Mouse (Mus musculus) ES-Bruce4 (cell line): Measurements from ENCODE around the gene Bnip1. TPM values are rescaled to one million over a fixed set of nuclear protein-coding genes. Genes with fewer than 3 reads are reported as not detected.

Experiments used
- H3K27ac ChIP-seq: 2 replicates; pipeline ENCODE4 v1.5.1; 2012; ENCODE audit warnings: low read length, inconsistent platforms; ENCODE audit not compliant: insufficient read depth
- H3K27me3 ChIP-seq: 2 replicates; pipeline ENCODE4 v1.6.1; 2012; ENCODE audit warnings: mild to moderate bottlenecking, low read length, inconsistent platforms; ENCODE audit not compliant: control insufficient read depth, poor library complexity, insufficient read depth, severe bottlenecking
- H3K36me3 ChIP-seq: 2 replicates; pipeline ENCODE4 v1.6.1; 2012; ENCODE audit warnings: inconsistent platforms, mild to moderate bottlenecking, low read length, moderate library complexity; ENCODE audit not compliant: control insufficient read depth, poor library complexity, insufficient read depth, severe bottlenecking
- H3K4me1 ChIP-seq: one replicate; pipeline ENCODE4 v1.8.1; 2011; ENCODE audit warnings: low read length; ENCODE audit not compliant: control insufficient read depth, insufficient read depth
- H3K4me3 ChIP-seq: 2 replicates; pipeline ENCODE4 v1.5.1; 2011; ENCODE audit warnings: low read depth, mild to moderate bottlenecking, low read length
- H3K9ac ChIP-seq: 2 replicates; pipeline ENCODE4 v1.6.1; 2012; ENCODE audit warnings: low read depth, mild to moderate bottlenecking, inconsistent platforms; ENCODE audit not compliant: poor library complexity, severe bottlenecking
- H3K9me3 ChIP-seq: replicated peaks from 2 replicates; pipeline ENCODE4 v1.6.1; 2012; ENCODE audit warnings: mild to moderate bottlenecking, low read length, inconsistent platforms; ENCODE audit not compliant: control insufficient read depth, poor library complexity, insufficient read depth, severe bottlenecking
- CTCF ChIP-seq: IDR thresholded peaks from one replicate; pipeline ENCODE4 v1.8.1; 2011; ENCODE audit warnings: low read depth, low read length
- EP300 ChIP-seq: IDR thresholded peaks from 2 replicates; pipeline ENCODE4 v1.6.1; 2011; ENCODE audit warnings: low read depth, low read length; ENCODE audit not compliant: insufficient read depth
- POLR2A ChIP-seq: IDR thresholded peaks from one replicate; pipeline ENCODE4 v1.8.1; 2011; ENCODE audit warnings: low read length; ENCODE audit not compliant: insufficient read depth
- polyA plus RNA-seq: library from polyadenylated mRNA; stranded (reverse); fragments of >200 nt; gene quantifications from 2 replicates; pipeline ENCODE4 v1.2.4, GENCODE M21; 2011; ENCODE audit warnings: low read depth; ENCODE audit not compliant: missing spikeins, insufficient read depth, insufficient read length

Bnip1 gene
- polyA plus RNA-seq, 1 experiment = 28.9 TPM

- Histone ChIP-seq H3K27ac (no peak overlapping the region), H3K4me1 (no peaks in the 10 kb centered on the region), H3K36me3 (peaks cover under 1% of the 10 kb centered on the region; the same call in 1 of the 2 replicates), H3K9me3 (no peaks in the 10 kb centered on the region), H3K9ac (no peak overlapping the region), H3K27me3 (no peaks in the 10 kb centered on the region), H3K4me3 (no peak overlapping the region)
- TF ChIP-seq POLR2A (no peak), CTCF (no peak), EP300 (no peak)
Measured at GRCm38 (mm10) chr17:26797379-26798128, 16.7 kb downstream of the Bnip1 start.

GRCm38 (mm10) chr17:26802886-26803285 lies 22.0 kb downstream of the Bnip1 start:
- Histone ChIP-seq H3K9ac (no peak overlapping the region), H3K36me3 (no peaks in the 10 kb centered on the region), H3K4me1 (no peaks in the 10 kb centered on the region), H3K27ac (no peak overlapping the region), H3K9me3 (no peaks in the 10 kb centered on the region), H3K4me3 (no peak overlapping the region), H3K27me3 (no peaks in the 10 kb centered on the region)
- TF ChIP-seq CTCF = no peak
- TF ChIP-seq EP300 = no peak

GRCm38 (mm10) chr17:26812607-26813006 lies 31.7 kb downstream of the Bnip1 start:
- no peak overlapping the region for H3K9ac ChIP-seq

GRCm38 (mm10) chr17:26813497-26813896 lies 32.6 kb downstream of the Bnip1 start:
- no peaks in the 10 kb centered on the region for H3K27me3 ChIP-seq
- no peak overlapping the region for H3K27ac ChIP-seq
- no peaks in the 10 kb centered on the region for H3K36me3 ChIP-seq
- TF ChIP-seq POLR2A = no peak
- TF ChIP-seq EP300 = no peak
- no peak for TF ChIP-seq CTCF
- H3K9me3 ChIP-seq = no peaks in the 10 kb centered on the region
- no peaks in the 10 kb centered on the region for H3K4me1 ChIP-seq
- H3K9ac ChIP-seq = no peak overlapping the region
- H3K4me3 ChIP-seq = no peak overlapping the region

More at GRCm38 (mm10) chr17:26812607-26813006, 31.7 kb downstream of the Bnip1 start:
- no peaks in the 10 kb centered on the region for H3K4me1 ChIP-seq
- no peaks in the 10 kb centered on the region for H3K27me3 ChIP-seq
- no peaks in the 10 kb centered on the region for H3K36me3 ChIP-seq
- no peaks in the 10 kb centered on the region for H3K9me3 ChIP-seq
- no peak overlapping the region for H3K4me3 ChIP-seq
- H3K27ac ChIP-seq = no peak overlapping the region
- TF ChIP-seq CTCF = no peak
- no peak for TF ChIP-seq EP300
- no peak for TF ChIP-seq POLR2A

GRCm38 (mm10) chr17:26816810-26817209 lies 35.9 kb downstream of the Bnip1 start:
- H3K4me1 ChIP-seq = no peaks in the 10 kb centered on the region
- H3K9me3 ChIP-seq = peaks cover 15% of the 10 kb centered on the region; the same call in 1 of the 2 replicates
- H3K27ac ChIP-seq = no peak overlapping the region
- H3K27me3 ChIP-seq = no peaks in the 10 kb centered on the region
- no peak overlapping the region for H3K9ac ChIP-seq
- no peak overlapping the region for H3K4me3 ChIP-seq
- H3K36me3 ChIP-seq = no peaks in the 10 kb centered on the region
- no peak for TF ChIP-seq EP300
- TF ChIP-seq CTCF = no peak
- no peak for TF ChIP-seq POLR2A

GRCm38 (mm10) chr17:26817776-26818175 lies 36.9 kb downstream of the Bnip1 start:
- TF ChIP-seq EP300 (no peak), CTCF (no peak), POLR2A (no peak)
- peaks cover 20% of the 10 kb centered on the region; the same call in 1 of the 2 replicates for H3K9me3 ChIP-seq
- H3K4me3 ChIP-seq = no peak overlapping the region
- H3K4me1 ChIP-seq = no peaks in the 10 kb centered on the region
- no peaks in the 10 kb centered on the region for H3K27me3 ChIP-seq
- no peak overlapping the region for H3K9ac ChIP-seq
- no peak overlapping the region for H3K27ac ChIP-seq
- no peaks in the 10 kb centered on the region for H3K36me3 ChIP-seq
